Mouse (Mus musculus) myocyte (in vitro differentiated cells): Measurements from ENCODE around the gene Adipor1.

Experiments used
- CEBPB ChIP-seq: IDR thresholded peaks from 2 replicates; pipeline ENCODE4 v1.6.1; 2011; ENCODE audit warnings: mild to moderate bottlenecking, moderate library complexity; ENCODE audit not compliant: poor library complexity, insufficient read depth, severe bottlenecking
- E2F4 ChIP-seq: IDR thresholded peaks from one replicate; pipeline ENCODE4 v1.6.1; 2011; ENCODE audit warnings: mild to moderate bottlenecking, control low read depth, moderate library complexity; ENCODE audit not compliant: insufficient read depth
- MAX ChIP-seq: IDR thresholded peaks from one replicate; pipeline ENCODE4 v1.6.1; 2011; ENCODE audit warnings: low read depth, mild to moderate bottlenecking, control low read depth
- MYOD1 ChIP-seq, 3 experiments: IDR thresholded peaks; one replicate each; pipeline ENCODE4 v1.6.1; 2011; ENCODE audit warnings: control low read depth in 2 of 3, low read depth in 2 of 3, mild to moderate bottlenecking in 2 of 3, moderate library complexity in 1 of 3; ENCODE audit not compliant: insufficient read length in 2 of 3, control insufficient read depth in 1 of 3
- MYOG ChIP-seq, 3 experiments: IDR thresholded peaks; one replicate each; pipeline ENCODE4 v1.6.1; 2011; ENCODE audit warnings: control low read depth in 2 of 3, low read depth in 2 of 3, mild to moderate bottlenecking in 2 of 3; ENCODE audit not compliant: insufficient read length in 2 of 3, control insufficient read depth in 1 of 3, insufficient read depth in 1 of 3
- POLR2A ChIP-seq: IDR thresholded peaks from one replicate; pipeline ENCODE4 v1.6.1; 2011; ENCODE audit warnings: low read depth, mild to moderate bottlenecking, control low read depth, moderate library complexity; ENCODE audit not compliant: insufficient read length
- SRF ChIP-seq: IDR thresholded peaks from one replicate; pipeline ENCODE4 v1.6.1; 2011; ENCODE audit warnings: low read depth; ENCODE audit not compliant: control insufficient read depth, insufficient read length
- TCF3 ChIP-seq: IDR thresholded peaks from one replicate; pipeline ENCODE4 v1.6.1; 2011; ENCODE audit warnings: low read depth, control low read depth; ENCODE audit not compliant: insufficient read length

DNA sequence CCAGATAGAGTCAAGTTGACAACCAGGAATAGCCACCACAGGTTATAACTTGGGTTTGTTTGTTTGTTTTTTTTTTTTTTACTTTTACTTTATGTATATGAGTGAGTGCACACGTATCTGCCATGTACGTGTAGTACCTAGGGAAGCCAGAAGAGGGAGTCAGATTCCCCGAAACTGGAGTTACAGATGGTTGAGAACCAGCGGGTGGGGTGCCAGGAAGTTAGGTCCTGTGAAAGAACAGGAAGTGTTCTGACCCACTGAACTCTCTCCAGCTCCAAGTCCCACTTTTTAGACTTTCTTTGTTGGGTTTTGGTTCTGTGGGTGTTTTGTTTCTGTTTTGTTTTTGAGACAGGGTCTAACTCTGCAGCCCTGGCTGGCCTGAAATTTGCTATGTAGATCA is 20.2 kb downstream of the Adipor1 start:
- TF ChIP-seq MAX = no peak
- no peak for TF ChIP-seq POLR2A
- TF ChIP-seq E2F4 = no peak
- no peak for TF ChIP-seq TCF3
- TF ChIP-seq CEBPB = no peak
- no peak for TF ChIP-seq SRF
- TF ChIP-seq MYOD1 (IDR thresholded peaks at IDR 0.05; ENCODE audit: control insufficient read depth in 1 of 3, insufficient read length in 2 of 3, low read depth in 2 of 3) = no peak
- no peak for TF ChIP-seq MYOG (IDR thresholded peaks at IDR 0.05; ENCODE audit: control insufficient read depth in 1 of 3, insufficient read depth in 1 of 3, insufficient read length in 2 of 3, low read depth in 2 of 3)
